Comparison of ENCODE assay signal across 15 mouse cellular contexts in genomic region chr14:121506336-121506735, GRCm38 (mm10). TPM values are rescaled to one million over a fixed set of nuclear protein-coding genes. Genes with fewer than 3 reads are reported as not detected.
DNase-seq lines count a peak whose midpoint lies in the region; ATAC-seq and TF ChIP-seq lines count a peak whose summit lies in the region.
"Had no signal": no experiment of that assay in that cellular context is flagged by ENCODE, and none has a peak within 500 bp of the region (broad histone marks: within the 10 kb centered on the region; RNA-seq: fewer than 3 reads in every experiment).

No protein-coding gene starts in this region.

- 10% methylated on average over 6 of the region's 6 CpGs for WGBS in kidney, embryonic 14.5 days
- 16% methylated on average over 6 of the region's 6 CpGs for WGBS in intestine, embryonic 16.5 days

- no peak overlapping the region for H3K4me2 ChIP-seq in kidney, embryonic 14.5 days (replicated peaks; ENCODE audit: low read depth, low read length)
- no peak overlapping the region for H3K4me2 ChIP-seq in intestine, embryonic 16.5 days (ENCODE audit: low read depth, low read length)
- H3K4me2 ChIP-seq: limb, embryonic 15.5 days; neural tube, embryonic 15.5 days had no signal

- TF ChIP-seq CTCF in ES-Bruce4 (IDR thresholded peaks at IDR 0.05; ENCODE audit: low read depth, low read length) = peak; percentile 8

- TF ChIP-seq POLR2A in ES-Bruce4 (IDR thresholded peaks at IDR 0.05; ENCODE audit: insufficient read depth, low read length) = no peak

- no peak overlapping the region for H3K9ac ChIP-seq in kidney, embryonic 14.5 days (ENCODE audit: low read depth, low read length)
- H3K9ac ChIP-seq in ES-Bruce4 (ENCODE audit: low read depth, poor library complexity, severe bottlenecking) = no peak overlapping the region
- H3K9ac ChIP-seq in intestine, embryonic 16.5 days (ENCODE audit: low read depth, low read length) = no peak overlapping the region
- H3K9ac ChIP-seq: limb, embryonic 15.5 days; neural tube, embryonic 15.5 days had no signal

- no peak for ATAC-seq in kidney, embryonic 14.5 days (ENCODE audit: low FRiP score, low TSS enrichment)
- ATAC-seq in intestine, embryonic 16.5 days = peak; percentile 40

- peaks cover 15% of the 10 kb centered on the region; the same call in 1 of the 2 replicates for H3K27me3 ChIP-seq in kidney, embryonic 14.5 days (ENCODE audit: control insufficient read depth, insufficient read depth, low read length)
- no peaks in the 10 kb centered on the region for H3K27me3 ChIP-seq in ES-Bruce4 (ENCODE audit: control insufficient read depth, insufficient read depth, low read length, poor library complexity, severe bottlenecking)
- H3K27me3 ChIP-seq in intestine, embryonic 16.5 days (replicated peaks; ENCODE audit: control insufficient read depth, insufficient read depth, low read length) = no peaks in the 10 kb centered on the region

- peak; percentile 63 for DNase-seq in kidney, adult 11 months
- peak; percentile 28 to 49 for DNase-seq in kidney, postnatal 4 days
- no peak for DNase-seq in adrenal gland, adult 8-10 months
- DNase-seq in layer of hippocampus, postnatal 36 days = no peak
- no peak for DNase-seq in right cerebral cortex, postnatal 4 days
- DNase-seq: cerebellum, adult 8-10 months; heart, adult 11 months; lung, postnatal 36 days had no signal

- H3K27ac ChIP-seq in kidney, embryonic 14.5 days (ENCODE audit: low read depth, low read length) = no peak overlapping the region
- H3K27ac ChIP-seq in ES-Bruce4 (ENCODE audit: insufficient read depth, low read length) = peak overlapping the region; percentile 84
- no peak overlapping the region for H3K27ac ChIP-seq in intestine, embryonic 16.5 days (ENCODE audit: low read length)
- H3K27ac ChIP-seq: limb, embryonic 15.5 days; neural tube, embryonic 15.5 days had no signal

- no peaks in the 10 kb centered on the region for H3K36me3 ChIP-seq in kidney, embryonic 14.5 days (ENCODE audit: control insufficient read depth, insufficient read depth, low read length)
- no peaks in the 10 kb centered on the region for H3K36me3 ChIP-seq in ES-Bruce4 (ENCODE audit: control insufficient read depth, insufficient read depth, low read length, poor library complexity, severe bottlenecking)
- no peaks in the 10 kb centered on the region for H3K36me3 ChIP-seq in intestine, embryonic 16.5 days (ENCODE audit: control insufficient read depth, insufficient read depth, low read length)
- H3K36me3 ChIP-seq: limb, embryonic 15.5 days; neural tube, embryonic 15.5 days had no signal

- no peak overlapping the region for H3K4me3 ChIP-seq in kidney, embryonic 14.5 days (ENCODE audit: low read length)
- no peak overlapping the region for H3K4me3 ChIP-seq in ES-Bruce4 (ENCODE audit: low read depth, low read length)
- H3K4me3 ChIP-seq in intestine, embryonic 16.5 days (ENCODE audit: low read length) = no peak overlapping the region
- H3K4me3 ChIP-seq: limb, embryonic 15.5 days; neural tube, embryonic 15.5 days had no signal

- H3K4me1 ChIP-seq in kidney, embryonic 14.5 days (ENCODE audit: control insufficient read depth, insufficient read depth, low read length) = peaks cover 8% of the 10 kb centered on the region; the same call in 1 of the 2 replicates
- H3K4me1 ChIP-seq in ES-Bruce4 (ENCODE audit: control insufficient read depth, insufficient read depth, low read length) = peaks cover 7% of the 10 kb centered on the region
- peaks cover 7% of the 10 kb centered on the region; the same call in 1 of the 2 replicates for H3K4me1 ChIP-seq in intestine, embryonic 16.5 days (ENCODE audit: control insufficient read depth, insufficient read depth, low read length)

- peak; percentile 97 for TF ChIP-seq EP300 in ES-Bruce4 (IDR thresholded peaks at IDR 0.05; ENCODE audit: insufficient read depth, low read depth, low read length)

- no peaks in the 10 kb centered on the region for H3K9me3 ChIP-seq in kidney, embryonic 14.5 days (ENCODE audit: control insufficient read depth, low read length)
- no peaks in the 10 kb centered on the region; the same call in 1 of the 2 replicates for H3K9me3 ChIP-seq in ES-Bruce4 (replicated peaks; ENCODE audit: control insufficient read depth, insufficient read depth, low read length, poor library complexity, severe bottlenecking)
- H3K9me3 ChIP-seq in intestine, embryonic 16.5 days (ENCODE audit: control insufficient read depth, low read length) = peaks cover 3% of the 10 kb centered on the region; the same call in 1 of the 2 replicates
- H3K9me3 ChIP-seq: limb, embryonic 15.5 days; neural tube, embryonic 15.5 days had no signal

RNA-seq across cellular contexts. Expression of gene Slc15a1, which starts 1.3 kb away (rescaled TPM):
- 0.15 and 0.20 TPM in 2 replicates for polyA plus RNA-seq in kidney, embryonic 14.5 days (2014; fragmentation: Nextera tagmentation; extraction: Ambion mirVana)
- 1.3 and 1.5 TPM in 2 replicates for polyA plus RNA-seq in ES-Bruce4 (2011; ENCODE audit: insufficient read depth, insufficient read length, low read depth, missing spikeins)
- polyA plus RNA-seq in intestine, embryonic 16.5 days (2015; fragmentation: Nextera tagmentation; extraction: Ambion mirVana) = 12.6 and 18.7 TPM in 2 replicates
- total RNA-seq in adrenal gland, adult 8-10 months (2022) = under 1 TPM in 2 of 4 experiments, not detected in 2; 0.14 to 0.20 TPM
- total RNA-seq in layer of hippocampus, postnatal 36 days (2021) = not detected
- total RNA-seq: heart, postnatal 25 days had no signal
- polyA plus RNA-seq: embryonic facial prominence, embryonic 11.5 days; neural tube, embryonic 15.5 days had no signal

Comparison
In these comparisons a context has a peak if more than half of its experiments do, and no peak if none do; other contexts are left out.
1. DNase-seq: peak in kidney, adult 11 months (single experiment) and kidney, postnatal 4 days (2 of 2); none in adrenal gland, adult 8-10 months (single experiment), layer of hippocampus, postnatal 36 days (0 of 2) and right cerebral cortex, postnatal 4 days (single experiment).